In genomic region chr7:132722401-132723370, GRCm38 (mm10) we compare ENCODE assay signal across 10 mouse cellular contexts.
DNase-seq lines count a peak whose midpoint lies in the region; ATAC-seq lines count a peak whose summit lies in the region.
"Had no signal": no experiment of that assay in that cellular context is flagged by ENCODE, and none has a peak within 500 bp of the region (broad histone marks: within the 10 kb centered on the region; RNA-seq: fewer than 3 reads in every experiment).

No protein-coding gene starts in this region.

- no peak overlapping the region for H3K4me2 ChIP-seq in kidney, embryonic 15.5 days
- H3K4me2 ChIP-seq: intestine, embryonic 15.5 days had no signal

- H3K27ac ChIP-seq in kidney, embryonic 15.5 days, result no peak overlapping the region
- H3K27ac ChIP-seq: intestine, embryonic 15.5 days had no signal

- H3K4me1 ChIP-seq in kidney, embryonic 15.5 days, result peaks cover 26% of the 10 kb centered on the region

- peak; percentile 68 for DNase-seq in kidney, adult 18-20 months
- DNase-seq in cerebellum, postnatal 10 days, result peak; percentile 63 to 67
- peak; percentile 63 for DNase-seq in kidney, postnatal 10 days
- peak; percentile 61 for DNase-seq in lung, postnatal 25 days (ENCODE audit: low spot score)
- DNase-seq in ovary, postnatal 14 days (ENCODE audit: low spot score), result no peak
- DNase-seq in testis, postnatal 14 days (ENCODE audit: low spot score), result no peak
- DNase-seq: adrenal gland, adult 8-10 months; right cerebral cortex, postnatal 25 days had no signal

- H3K9me3 ChIP-seq in kidney, embryonic 15.5 days (replicated peaks), result no peaks in the 10 kb centered on the region
- H3K9me3 ChIP-seq: intestine, embryonic 15.5 days had no signal

- no peaks in the 10 kb centered on the region for H3K36me3 ChIP-seq in kidney, embryonic 15.5 days
- H3K36me3 ChIP-seq: intestine, embryonic 15.5 days had no signal

- no peaks in the 10 kb centered on the region for H3K27me3 ChIP-seq in kidney, embryonic 15.5 days
- H3K27me3 ChIP-seq: intestine, embryonic 15.5 days had no signal

- H3K9ac ChIP-seq in kidney, embryonic 15.5 days, result no peak overlapping the region
- H3K9ac ChIP-seq: intestine, embryonic 15.5 days had no signal

- no peak overlapping the region for H3K4me3 ChIP-seq in kidney, embryonic 15.5 days (replicated peaks)
- H3K4me3 ChIP-seq: intestine, embryonic 15.5 days had no signal

- no peak for ATAC-seq in kidney, embryonic 15.5 days (replicated peaks; ENCODE audit: low FRiP score)
- ATAC-seq: intestine, embryonic 15.5 days had no signal

- WGBS in kidney, embryonic 15.5 days, result 89% methylated on average over 12 of the region's 12 CpGs

Comparison
In these comparisons a context has a peak if more than half of its experiments do, and no peak if none do; other contexts are left out.
1. DNase-seq: peak in kidney, adult 18-20 months (single experiment), cerebellum, postnatal 10 days (2 of 2), kidney, postnatal 10 days (single experiment) and lung, postnatal 25 days (single experiment); none in ovary, postnatal 14 days (single experiment) and testis, postnatal 14 days (single experiment).